Mouse (Mus musculus) heart, embryonic 14.5 days (tissue): ENCODE data around the gene Swi5. TPM values are rescaled to one million over a fixed set of nuclear protein-coding genes. Genes with fewer than 3 reads are reported as not detected.

Source experiments
- ATAC-seq: fragments of 200-750 bp; cut with Nextera tagmentation; 2 replicates; pipeline ENCODE4 v1.8.0; 2017; ENCODE audit warnings: low read depth, moderate TSS enrichment; ENCODE audit not compliant: insufficient number of reproducible peaks, insufficient read depth, low FRiP score
- H3K27ac ChIP-seq, 2 experiments: fragments of 200-500 bp in 1 of 2; fragments of 300-500 bp in 1 of 2; sonication (generic) in 1 of 2; replicated peaks in 1 of 2; 2 replicates each; pipeline ENCODE4 v1.5.1; 2012 to 2014; ENCODE audit warnings: low read depth in 2 of 2, low read length in 2 of 2, control low read depth in 1 of 2, mild to moderate bottlenecking in 1 of 2, mixed read lengths in 1 of 2; ENCODE audit not compliant: control insufficient read depth in 1 of 2, insufficient read depth in 1 of 2
- H3K27me3 ChIP-seq: fragments of 300-500 bp; sonication (generic); 2 replicates; pipeline ENCODE4 v1.6.1; 2014; ENCODE audit warnings: mild to moderate bottlenecking, low read length, control low read depth; ENCODE audit not compliant: control insufficient read depth, insufficient read depth
- H3K36me3 ChIP-seq: fragments of 300-500 bp; sonication (generic); 2 replicates; pipeline ENCODE4 v1.6.1; 2014; ENCODE audit warnings: mild to moderate bottlenecking, control low read depth, low read length, mixed read lengths; ENCODE audit not compliant: control insufficient read depth, insufficient read depth
- H3K4me1 ChIP-seq, 2 experiments: fragments of 200-500 bp in 1 of 2; fragments of 300-500 bp in 1 of 2; sonication (generic) in 1 of 2; 2 replicates each; pipeline ENCODE4 v1.6.1; 2012 to 2014; ENCODE audit warnings: low read length in 2 of 2, control low read depth in 1 of 2, mixed read lengths in 1 of 2; ENCODE audit not compliant: control insufficient read depth in 2 of 2, insufficient read depth in 2 of 2
- H3K4me2 ChIP-seq: fragments of 300-500 bp; sonication (generic); 2 replicates; pipeline ENCODE4 v1.6.1; 2014; ENCODE audit warnings: mild to moderate bottlenecking, low read length
- H3K4me3 ChIP-seq, 2 experiments: fragments of 200-500 bp in 1 of 2; fragments of 300-500 bp in 1 of 2; sonication (generic) in 1 of 2; 2 replicates each; pipeline ENCODE4 v1.5.1; 2012 to 2014; ENCODE audit warnings: low read length in 2 of 2, mild to moderate bottlenecking in 2 of 2, control low read depth in 1 of 2, low read depth in 1 of 2, moderate library complexity in 1 of 2; ENCODE audit not compliant: control insufficient read depth in 1 of 2, insufficient read depth in 1 of 2
- H3K9ac ChIP-seq: fragments of 300-500 bp; sonication (generic); 2 replicates; pipeline ENCODE4 v1.6.1; 2014; ENCODE audit warnings: mild to moderate bottlenecking, low read length
- H3K9me3 ChIP-seq: fragments of 300-500 bp; sonication (generic); 2 replicates; pipeline ENCODE4 v1.6.1; 2016; ENCODE audit warnings: low read length, control low read depth; ENCODE audit not compliant: control insufficient read depth
- WGBS: fragments of 180-500 bp; shearing (Covaris S2); extraction: QIAGEN DNeasy Blood & Tissue Kit; methylation state at CpG from one replicate; pipeline ENCODE4 v1.1.7; 2014; 5-methylcytosine and 5-hydroxymethylcytosine counted together
- polyA plus RNA-seq: library from polyadenylated mRNA; unstranded; fragments of >200 nt; fragmentation: Nextera tagmentation; extraction: Ambion mirVana; gene quantifications from 2 replicates; pipeline ENCODE4 v1.2.1, GENCODE M21; 2014

Swi5 gene
- polyA plus RNA-seq = 129 and 131 TPM in 2 replicates

DNA sequence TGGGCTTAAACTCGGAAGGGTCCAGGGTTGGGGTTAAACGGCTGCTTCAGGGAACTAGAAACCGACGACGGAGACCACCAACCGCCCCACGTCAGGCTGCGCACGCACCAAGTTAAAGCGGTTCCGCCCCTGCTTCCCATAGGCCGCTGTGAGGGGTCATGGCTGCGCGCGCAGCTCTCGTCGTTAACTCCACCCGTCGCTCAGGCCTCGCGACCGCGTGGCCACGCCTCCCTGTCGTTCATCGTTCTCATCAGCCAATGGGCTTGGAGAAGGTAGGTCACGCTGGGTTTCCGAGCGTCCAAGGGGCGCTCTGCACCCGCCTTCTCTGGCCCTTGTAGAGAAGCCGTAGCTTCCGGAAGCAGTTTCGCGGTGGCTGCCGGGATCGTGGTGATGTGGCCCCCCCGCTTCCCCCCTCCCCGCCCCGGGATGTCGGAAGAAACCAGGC lies at the start of gene Swi5:
Gene Swi5, minus strand, starts transcription at position 153 of the 445 bp plus-strand sequence.
- WGBS = under 1% methylated on average over 41 of the region's 41 CpGs
- no peaks in the 10 kb centered on the region for H3K27me3 ChIP-seq
- peak within 1 kb of the TSS; percentile 64 to 80 for H3K27ac ChIP-seq

DNA sequence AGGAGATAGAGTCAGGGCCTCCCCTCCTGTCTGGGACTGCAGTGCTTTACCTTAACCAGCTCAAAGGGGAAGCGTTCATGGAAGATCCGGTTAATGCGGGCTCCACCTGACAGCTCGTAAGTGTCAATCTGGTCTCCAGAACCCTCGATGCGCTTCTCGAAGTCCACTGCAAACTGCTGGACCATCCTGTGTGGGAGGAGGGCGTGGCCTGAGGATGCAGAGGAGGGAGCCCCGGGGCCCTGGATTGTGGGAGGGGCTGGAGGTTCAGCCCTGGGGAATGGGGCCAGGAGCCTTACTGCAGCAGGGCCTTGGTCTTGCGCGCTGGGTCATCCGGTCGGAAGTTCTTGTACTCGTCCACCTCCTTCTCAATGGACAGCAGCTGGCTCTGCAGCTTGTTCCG lies 48.0 kb upstream of the Swi5 start:
- no peak for ATAC-seq
- no peaks in the 10 kb centered on the region for H3K9me3 ChIP-seq
- no peak overlapping the region for H3K9ac ChIP-seq
- H3K4me3 ChIP-seq = no peak overlapping the region
- no peaks in the 10 kb centered on the region for H3K4me1 ChIP-seq
- no peak overlapping the region for H3K4me2 ChIP-seq
- H3K36me3 ChIP-seq = no peaks in the 10 kb centered on the region
- H3K27me3 ChIP-seq = peaks cover 28% of the 10 kb centered on the region
- 40% methylated on average over 15 of the region's 15 CpGs for WGBS
- no peak overlapping the region for H3K27ac ChIP-seq

More for the DNA sequence above, at the start of gene Swi5:
- peak; percentile 99 for ATAC-seq
- peaks cover 3 to 21% of the 10 kb centered on the region in 2 experiments for H3K4me1 ChIP-seq
- no peaks in the 10 kb centered on the region for H3K9me3 ChIP-seq
- peak within 1 kb of the TSS; percentile 94 for H3K9ac ChIP-seq
- H3K36me3 ChIP-seq = peaks cover 44% of the 10 kb centered on the region
- H3K4me3 ChIP-seq = peak within 1 kb of the TSS; percentile 88 to 98
- H3K4me2 ChIP-seq = peak within 1 kb of the TSS; percentile 92

DNA sequence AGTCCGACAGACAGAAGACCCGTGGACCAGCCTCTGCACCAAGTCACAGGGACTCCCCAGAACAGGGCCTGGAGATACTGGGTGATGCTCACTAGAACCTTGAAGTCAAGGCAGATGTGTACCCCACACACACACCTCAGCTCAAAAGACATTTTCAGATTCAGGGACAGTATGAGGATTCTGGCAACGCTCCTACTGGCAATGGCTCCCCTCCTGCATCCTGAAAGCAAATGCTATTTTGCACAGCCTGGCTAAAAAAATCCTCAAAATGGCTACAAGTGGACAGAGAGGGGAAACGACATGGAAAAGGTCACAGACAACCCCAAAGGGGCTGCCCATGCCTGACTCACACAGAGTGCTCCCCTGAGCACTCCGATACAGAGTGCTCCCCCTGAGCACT lies 44.3 kb upstream of the Swi5 start:
- H3K4me3 ChIP-seq = no peak overlapping the region
- no peak for ATAC-seq
- no peak overlapping the region for H3K27ac ChIP-seq
- H3K4me1 ChIP-seq = peaks cover 2 to 6% of the 10 kb centered on the region in 2 experiments; a peak in 2 of 4 replicates
- no peak overlapping the region for H3K4me2 ChIP-seq
- no peak overlapping the region for H3K9ac ChIP-seq
- no peaks in the 10 kb centered on the region for H3K9me3 ChIP-seq
- peaks cover 21% of the 10 kb centered on the region for H3K27me3 ChIP-seq
- no peaks in the 10 kb centered on the region for H3K36me3 ChIP-seq
- 77% methylated on average over 5 of the region's 5 CpGs for WGBS

DNA sequence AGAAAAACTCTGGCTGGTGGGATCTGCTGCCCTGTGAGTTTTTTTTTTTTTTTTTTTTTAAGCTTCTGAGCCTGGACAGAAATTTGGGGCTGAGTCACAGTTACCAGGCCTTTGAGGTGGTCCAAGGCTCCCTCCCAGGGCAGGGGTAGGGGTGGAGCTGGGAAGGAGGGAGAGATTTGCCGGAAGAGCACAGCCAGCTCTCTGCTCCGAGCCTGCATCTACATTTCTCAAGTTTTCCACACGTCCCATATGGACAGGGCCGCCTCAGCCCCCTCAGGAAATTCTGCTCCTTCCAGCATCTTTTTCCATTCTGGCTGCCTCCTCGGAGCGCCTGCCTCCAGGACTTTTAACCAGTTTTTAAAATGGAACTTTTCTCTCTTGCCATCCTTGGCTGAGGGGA lies 41.7 kb upstream of the Swi5 start:
- Histone ChIP-seq H3K4me2 (no peak overlapping the region), H3K4me1 (peaks cover 4 to 6% of the 10 kb centered on the region in 2 experiments; a peak in 2 of 4 replicates), H3K36me3 (no peaks in the 10 kb centered on the region), H3K27ac (peak overlapping the region; percentile 44 to 55; a peak in 3 of 4 replicates), H3K9ac (no peak overlapping the region), H3K4me3 (no peak overlapping the region), H3K27me3 (peaks cover 9% of the 10 kb centered on the region; the same call in 1 of the 2 replicates), H3K9me3 (no peaks in the 10 kb centered on the region)
- ATAC-seq = no peak
- 41% methylated on average over 6 of the region's 6 CpGs for WGBS

DNA sequence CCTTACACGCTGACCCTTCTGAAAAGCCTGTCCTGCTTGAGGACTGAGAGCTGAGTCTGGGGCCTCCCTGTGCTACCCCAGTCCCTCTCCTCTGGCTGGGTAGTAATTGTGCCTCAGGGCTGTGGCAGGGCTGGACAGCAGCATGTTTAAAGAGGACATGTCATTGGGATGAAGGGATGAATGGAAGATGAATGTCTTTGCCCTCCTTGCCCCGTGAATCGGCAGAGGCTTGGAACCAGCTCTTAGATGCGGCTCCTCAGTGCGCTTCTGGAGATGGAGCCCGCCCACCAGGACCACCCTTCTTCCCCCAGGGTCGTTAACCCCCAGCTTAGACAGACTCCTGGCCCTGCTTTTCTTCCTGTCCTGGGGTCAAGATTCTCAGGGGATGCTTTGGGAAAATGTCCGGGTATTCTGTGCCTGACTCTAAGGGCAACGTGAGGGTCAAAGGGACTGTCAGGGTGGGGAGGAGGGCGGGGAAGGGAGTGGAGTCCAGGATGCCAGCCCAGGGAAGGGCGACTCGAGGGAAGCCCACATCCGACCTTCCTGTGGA lies 41.1 kb upstream of the Swi5 start:
- Histone ChIP-seq H3K4me3 (no peak overlapping the region), H3K27ac (peak overlapping the region; percentile 44 to 55; a peak in 2 of 4 replicates), H3K27me3 (peaks cover 3% of the 10 kb centered on the region; the same call in 1 of the 2 replicates), H3K4me2 (no peak overlapping the region), H3K36me3 (no peaks in the 10 kb centered on the region), H3K9ac (no peak overlapping the region), H3K4me1 (peaks cover 4 to 6% of the 10 kb centered on the region in 2 experiments; a peak in 2 of 4 replicates), H3K9me3 (no peaks in the 10 kb centered on the region)
- ATAC-seq = no peak
- 50% methylated on average over 13 of the region's 13 CpGs for WGBS

DNA sequence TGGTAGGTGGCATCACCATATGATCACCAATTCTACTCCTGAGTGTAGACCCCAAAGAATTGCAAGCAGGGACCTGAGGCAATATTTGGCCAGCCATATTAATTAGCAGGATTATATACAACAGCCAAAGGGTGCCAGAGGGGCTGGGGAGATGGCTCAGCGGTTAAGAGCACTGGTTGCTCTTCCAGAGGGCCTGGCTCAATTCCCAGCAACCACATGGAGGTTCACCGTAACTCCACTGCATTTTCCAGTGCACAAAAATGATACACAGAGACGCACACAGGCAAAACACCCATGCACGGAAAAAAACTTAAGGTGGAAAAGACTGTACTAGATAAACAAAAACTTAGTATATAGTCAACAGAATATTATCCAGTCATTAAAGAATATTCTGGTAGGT lies 39.3 kb upstream of the Swi5 start:
- peaks cover 4 to 6% of the 10 kb centered on the region in 2 experiments; a peak in 2 of 4 replicates for H3K4me1 ChIP-seq
- no peak overlapping the region for H3K4me3 ChIP-seq
- no peaks in the 10 kb centered on the region for H3K9me3 ChIP-seq
- H3K4me2 ChIP-seq = no peak overlapping the region
- no peak overlapping the region for H3K27ac ChIP-seq
- no peak for ATAC-seq
- H3K27me3 ChIP-seq = no peaks in the 10 kb centered on the region
- no peaks in the 10 kb centered on the region for H3K36me3 ChIP-seq
- no peak overlapping the region for H3K9ac ChIP-seq
- 71% methylated on average over 4 of the region's 4 CpGs for WGBS

DNA sequence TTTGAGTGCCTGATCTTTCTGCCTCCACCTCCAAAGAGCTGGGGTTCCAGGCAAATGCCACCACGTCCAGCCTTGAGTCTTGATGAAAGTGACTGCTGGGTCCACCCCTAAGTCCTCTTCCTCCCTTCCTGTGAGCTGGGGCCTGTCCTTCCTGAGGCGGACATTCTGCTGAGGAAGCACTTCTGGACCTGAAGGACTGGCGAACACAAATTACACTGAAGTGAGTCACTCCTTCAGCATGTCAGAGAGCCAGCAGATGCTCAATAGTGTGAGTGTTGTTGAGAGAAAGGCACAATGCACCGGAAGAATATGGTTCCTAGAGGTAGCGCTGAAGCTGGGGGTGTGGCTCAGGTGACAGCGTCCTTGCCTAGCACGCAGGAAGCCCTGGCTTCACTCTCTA lies 37.5 kb upstream of the Swi5 start:
- Histone ChIP-seq H3K36me3 (no peaks in the 10 kb centered on the region), H3K4me3 (no peak overlapping the region), H3K9me3 (no peaks in the 10 kb centered on the region), H3K27ac (peak overlapping the region in 1 of 2 experiments; percentile 7; a peak in 2 of 4 replicates), H3K4me2 (no peak overlapping the region), H3K4me1 (peaks cover 4 to 6% of the 10 kb centered on the region in 2 experiments; a peak in 2 of 4 replicates), H3K9ac (no peak overlapping the region), H3K27me3 (no peaks in the 10 kb centered on the region)
- no peak for ATAC-seq
- WGBS = 41% methylated on average over 7 of the region's 7 CpGs
